Mouse (Mus musculus) gastrocnemius, postnatal 10 days (tissue): ENCODE results near the gene Cyp2w1. TPM values are rescaled to one million over a fixed set of nuclear protein-coding genes. Genes with fewer than 3 reads are reported as not detected.

ENCODE experiments used
- DNase-seq: peaks from one replicate; pipeline ENCODE4 v3.0.0; 2021; ENCODE audit warnings: mixed read lengths
- microRNA-seq, 2 experiments: library from miRNA; unstranded; fragments of <30 nt; microRNA quantifications; one replicate each; pipeline ENCODE4 v1.2.0; 2021
- total RNA-seq, 2 experiments: library from RNA; stranded (reverse); gene quantifications; 2 replicates each; pipeline ENCODE4 v1.2.3; 2021

The Cyp2w1 gene
- total RNA-seq, 2 experiments from 2014 or later = not detected

DNA sequence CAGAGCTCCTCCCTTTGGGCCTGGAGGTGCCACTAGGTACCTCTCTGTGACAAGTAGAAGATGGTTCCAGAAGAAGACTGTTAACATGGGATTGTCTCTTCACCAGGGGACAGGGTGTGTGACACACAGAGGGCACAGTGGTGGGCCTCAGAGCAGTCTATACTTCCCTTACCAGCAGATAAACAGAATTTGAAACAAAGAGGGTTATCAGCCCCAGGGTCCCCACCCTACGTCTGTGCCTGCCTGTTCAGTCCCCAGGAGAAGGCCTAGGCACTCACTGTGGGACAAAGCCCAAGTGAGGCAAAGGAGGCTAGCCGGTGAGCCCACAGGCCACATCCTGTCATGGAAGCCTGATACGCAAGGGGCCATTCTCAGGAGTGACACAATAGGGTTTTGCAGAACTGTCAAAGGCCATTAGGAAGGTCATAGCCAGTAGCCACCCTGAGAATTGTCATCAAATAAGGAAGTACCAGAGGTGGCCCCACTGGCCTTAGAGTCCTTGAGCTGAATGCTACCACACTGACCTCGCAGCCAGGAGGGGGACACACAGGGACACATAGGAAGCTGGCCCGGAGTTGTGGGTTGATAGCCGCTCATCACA, 52.5 kb downstream of the Cyp2w1 start, which contains the start of gene C130050O18Rik:
TSS of gene C130050O18Rik (plus strand) at position 480 of the 601 bp plus-strand sequence.
- no peak for DNase-seq

GRCm38 (mm10) chr5:139405478-139405877, 53.1 kb downstream of the Cyp2w1 start:
- no peak for DNase-seq

- DNase-seq = no peak
Observed at GRCm38 (mm10) chr5:139405953-139406352, 53.5 kb downstream of the Cyp2w1 start.

Small RNA genes within 50 kb of the gene (microRNA-seq; reads per million reads assigned to microRNA genes)
- gene Mir339 = 145 to 205 reads per million in 2 experiments

Other genes starting within 250 kb of the Cyp2w1 start
- 1 to 10 TPM; 3.2 to 4.3 TPM for gene Prkar1b, start 202.6 kb upstream of the Cyp2w1 start, total RNA-seq
- gene Dnaaf5, start 202.4 kb upstream of the Cyp2w1 start, total RNA-seq = 10 to 100 TPM in 1 of 2 experiments, 1 to 10 TPM in 1; 9.0 to 10.1 TPM
- 10 to 100 TPM; 42.7 to 52.4 TPM for gene Sun1, start 152.0 kb upstream of the Cyp2w1 start, total RNA-seq
- gene Get4, start 100.3 kb upstream of the Cyp2w1 start, total RNA-seq = 10 to 100 TPM; 48.4 to 55.6 TPM
- gene Adap1, start 27.0 kb upstream of the Cyp2w1 start, total RNA-seq = 1 to 10 TPM; 2.2 to 2.6 TPM
- gene Cox19, start 1.2 kb upstream of the Cyp2w1 start, total RNA-seq = 10 to 100 TPM; 72.0 to 76.4 TPM
- 10 to 100 TPM; 13.0 to 19.0 TPM for gene Gpr146, start 25.1 kb downstream of the Cyp2w1 start, total RNA-seq
- 1 to 10 TPM; 1.0 to 1.5 TPM for gene C130050O18Rik, start 52.7 kb downstream of the Cyp2w1 start, total RNA-seq
- 1 to 10 TPM; 2.3 to 2.7 TPM for gene Gper1, start 70.5 kb downstream of the Cyp2w1 start, total RNA-seq
- gene 3110082I17Rik, start 107.9 kb downstream of the Cyp2w1 start, total RNA-seq = 10 to 100 TPM; 11.8 to 12.2 TPM
- 10 to 100 TPM; 10.0 to 11.7 TPM for gene Zfand2a, start 131.9 kb downstream of the Cyp2w1 start, total RNA-seq
- not detected for gene Uncx, start 190.9 kb downstream of the Cyp2w1 start, total RNA-seq